Mouse (Mus musculus) ES-Bruce4 (cell line): ENCODE measurements around the gene Prdm10.

ENCODE experiments used
- CTCF ChIP-seq: IDR thresholded peaks from one replicate; pipeline ENCODE4 v1.8.1; 2011; ENCODE audit warnings: low read depth, low read length
- EP300 ChIP-seq: IDR thresholded peaks from 2 replicates; pipeline ENCODE4 v1.6.1; 2011; ENCODE audit warnings: low read depth, low read length; ENCODE audit not compliant: insufficient read depth
- POLR2A ChIP-seq: IDR thresholded peaks from one replicate; pipeline ENCODE4 v1.8.1; 2011; ENCODE audit warnings: low read length; ENCODE audit not compliant: insufficient read depth

DNA sequence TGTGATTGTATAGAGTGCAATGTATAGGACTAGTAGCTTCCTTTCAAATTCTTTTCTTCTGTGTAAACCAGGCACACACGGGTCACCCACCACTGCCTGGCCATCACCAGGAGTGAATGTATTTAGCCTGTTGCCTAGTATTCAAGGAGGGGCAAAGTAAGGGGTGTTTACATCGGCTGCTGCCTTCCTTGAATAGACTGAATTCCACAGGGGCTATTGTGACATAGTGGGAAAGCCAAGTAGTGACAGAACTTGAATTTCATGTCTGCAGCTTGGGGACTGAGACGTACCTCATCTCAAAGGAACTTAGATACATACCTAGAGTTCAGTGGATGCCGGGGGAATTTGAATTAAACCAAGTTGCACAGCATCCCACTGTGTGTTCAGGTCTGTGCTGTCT lies 41.2 kb downstream of the Prdm10 start:
- no peak for TF ChIP-seq CTCF
- no peak for TF ChIP-seq EP300
- TF ChIP-seq POLR2A: no peak
